Mouse (Mus musculus) brain, embryonic 14.5 days (tissue): ENCODE measurements around the gene Thap11. TPM values are rescaled to one million over a fixed set of nuclear protein-coding genes. Genes with fewer than 3 reads are reported as not detected.
A peak's percentile ranks its signal among the peaks of the same experiment; 100 is the strongest.
"Not testable (repeated sequence)": the region's sequence is repeated elsewhere in the genome, so short reads cannot be mapped to it uniquely, and the experiment has no call there.

ENCODE experiments used
- DNase-seq: peaks from one replicate; pipeline ENCODE4 v3.0.0-alpha.2; 2011; ENCODE audit warnings: low read depth
- CTCF ChIP-seq: fragments of 200-500 bp; IDR thresholded peaks from 2 replicates; pipeline ENCODE4 v1.5.1; 2012; ENCODE audit warnings: inconsistent platforms, mild to moderate bottlenecking, moderate library complexity, borderline replicate concordance; ENCODE audit not compliant: insufficient read depth, insufficient read length; ENCODE audit errors: extremely low read depth
- POLR2A ChIP-seq: fragments of 200-500 bp; IDR thresholded peaks from 2 replicates; pipeline ENCODE4 v1.6.1; 2012; ENCODE audit warnings: mild to moderate bottlenecking, inconsistent platforms, borderline replicate concordance; ENCODE audit not compliant: poor library complexity, insufficient read depth, insufficient read length, severe bottlenecking; ENCODE audit errors: extremely low read depth
- polyA plus RNA-seq: library from polyadenylated mRNA; depleted of rRNA; stranded (reverse); fragments of >200 nt; gene quantifications from 2 replicates; pipeline ENCODE4 v1.2.3, GENCODE M21; 2012

Thap11 gene
- polyA plus RNA-seq, 1 experiment = 61.3 TPM

DNA sequence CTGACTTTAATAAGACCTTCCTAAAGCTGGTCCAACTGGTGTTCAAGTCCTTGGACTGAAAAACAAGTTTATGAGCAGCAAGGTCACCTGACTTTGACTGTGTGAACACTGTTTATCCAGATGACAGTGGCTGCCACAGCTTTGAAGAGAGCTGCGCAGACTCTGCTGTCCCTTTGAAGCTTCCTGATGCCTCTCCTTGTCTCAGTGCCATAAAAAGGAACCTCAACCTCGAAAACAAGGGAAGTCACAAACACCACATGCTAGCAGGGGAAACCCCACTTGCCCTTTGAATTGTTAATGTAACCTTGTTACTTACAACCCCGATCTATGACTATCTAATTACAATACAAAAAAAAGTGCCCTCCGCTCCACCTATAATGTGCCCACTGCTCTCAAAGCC, 29.4 kb upstream of the Thap11 start:
- DNase-seq = no peak
- no peak for TF ChIP-seq POLR2A
- no peak for TF ChIP-seq CTCF

DNA sequence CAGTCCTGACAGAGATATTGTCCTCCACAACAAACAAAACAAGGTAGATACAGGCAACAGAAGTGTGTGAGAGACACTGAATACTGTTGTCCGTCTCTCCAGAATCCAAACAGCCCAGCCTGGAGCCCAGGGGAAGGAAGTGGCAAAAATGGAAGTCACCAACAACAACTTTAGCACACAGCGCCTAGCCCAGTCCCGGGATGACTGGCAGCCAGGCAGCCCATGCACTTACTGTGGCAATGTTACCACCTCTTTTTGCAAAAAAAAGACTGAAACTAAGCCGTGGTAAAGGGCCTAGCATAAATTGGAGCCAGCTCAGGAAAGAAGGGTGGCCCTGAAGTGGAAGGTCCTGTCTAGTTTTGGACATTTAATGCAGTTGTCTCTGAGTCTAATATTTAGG, 28.6 kb upstream of the Thap11 start:
- peak; percentile 5 for DNase-seq
- no peak for TF ChIP-seq POLR2A
- no peak for TF ChIP-seq CTCF

DNA sequence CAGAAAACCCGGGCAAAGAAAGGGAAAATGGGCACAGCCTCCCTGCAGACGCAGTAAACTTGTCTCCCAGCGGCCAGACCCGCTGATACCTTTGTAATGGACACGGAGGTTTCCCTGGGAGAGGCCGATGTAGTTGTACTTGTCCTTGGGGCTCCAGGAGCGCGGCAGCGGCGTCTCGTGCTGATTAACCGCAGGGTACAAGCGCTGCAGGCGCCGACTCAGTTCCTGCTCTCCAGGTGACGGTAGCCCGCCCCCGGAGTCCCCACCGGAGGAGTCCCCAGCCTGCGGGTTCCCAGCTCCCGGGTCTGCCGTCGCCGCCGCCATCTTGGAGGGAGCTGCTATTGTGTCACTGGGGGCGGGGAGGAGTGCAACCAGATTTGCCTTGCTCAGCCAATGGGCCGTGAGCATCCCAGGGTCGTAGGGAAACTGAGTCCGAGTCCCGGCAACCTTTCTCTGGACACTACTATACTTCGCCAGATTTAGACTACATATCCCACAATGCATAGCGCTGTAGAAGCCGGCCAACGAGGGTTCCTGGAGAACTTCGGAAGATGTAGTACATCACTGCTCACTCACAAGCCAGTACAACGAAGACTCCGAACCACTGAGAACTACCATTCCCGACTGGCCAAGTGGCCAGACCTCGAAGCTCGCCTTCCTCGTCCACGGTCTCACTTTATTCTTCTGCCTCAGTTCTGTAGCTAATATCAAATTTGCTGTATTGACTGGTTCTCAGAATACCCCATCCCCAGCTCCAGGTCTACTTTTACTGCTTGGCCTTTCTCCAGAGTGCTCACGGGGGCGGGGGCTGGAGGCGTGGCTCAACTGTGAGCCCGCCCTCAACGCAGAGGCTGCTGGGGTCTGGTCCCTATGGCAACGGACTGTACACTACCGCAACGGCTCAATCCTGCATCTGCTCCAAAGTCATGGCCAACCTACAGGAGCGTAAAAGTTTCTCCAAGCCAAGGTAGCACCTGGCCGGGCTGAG, 27.8 kb upstream of the Thap11 start, which contains the start of the genes Ranbp10 and Tsnaxip1:
Ranbp10 (minus strand) TSS at position 490 of the 988 bp plus-strand sequence.
Tsnaxip1 (plus strand) TSS at position 871 of the 988 bp plus-strand sequence.
- DNase-seq = peak; percentile 100
- peak; percentile 74; the same call in 1 of the 2 replicates for TF ChIP-seq POLR2A
- TF ChIP-seq CTCF = no peak

- DNase-seq = not testable (repeated sequence)
These were observed 21.2 kb upstream of the Thap11 start for GRCm38 (mm10) chr8:105833740-105834139.

GRCm38 (mm10) chr8:105835318-105835717, 19.6 kb upstream of the Thap11 start:
- peak; percentile 14 for DNase-seq
- TF ChIP-seq POLR2A = no peak
- TF ChIP-seq CTCF = peak; percentile 52; the same call in 1 of the 2 replicates

GRCm38 (mm10) chr8:105836991-105837390, 17.9 kb upstream of the Thap11 start:
- no peak for DNase-seq
- TF ChIP-seq POLR2A = no peak
- no peak for TF ChIP-seq CTCF

DNA sequence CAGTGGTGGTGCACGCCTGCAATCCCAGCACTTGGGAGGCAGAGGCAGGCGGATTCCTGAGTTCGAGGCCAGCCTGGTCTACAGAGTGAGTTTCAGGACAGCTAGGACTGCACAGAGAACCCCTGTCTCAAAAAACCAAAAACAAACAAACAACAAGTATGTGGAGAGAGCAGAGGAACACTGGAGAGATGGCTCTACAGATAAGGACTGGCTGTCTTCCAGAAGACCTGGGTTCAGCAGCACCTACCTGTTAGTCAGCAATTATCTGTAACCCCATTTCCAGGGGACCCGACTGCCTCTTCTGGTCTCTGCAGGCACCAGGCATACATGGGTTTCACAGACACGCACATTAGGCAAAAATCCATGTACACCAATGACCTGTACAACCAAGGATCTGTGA, 15.7 kb upstream of the Thap11 start:
- DNase-seq = no peak
- TF ChIP-seq POLR2A (no peak), CTCF (no peak)

- no peak for TF ChIP-seq POLR2A
- no peak for TF ChIP-seq CTCF
- DNase-seq = no peak
These were observed 8.3 kb upstream of the Thap11 start for GRCm38 (mm10) chr8:105846678-105847077.

GRCm38 (mm10) chr8:105850014-105850413, 4.9 kb upstream of the Thap11 start:
- DNase-seq = no peak
- TF ChIP-seq CTCF = no peak
- TF ChIP-seq POLR2A = no peak

DNA sequence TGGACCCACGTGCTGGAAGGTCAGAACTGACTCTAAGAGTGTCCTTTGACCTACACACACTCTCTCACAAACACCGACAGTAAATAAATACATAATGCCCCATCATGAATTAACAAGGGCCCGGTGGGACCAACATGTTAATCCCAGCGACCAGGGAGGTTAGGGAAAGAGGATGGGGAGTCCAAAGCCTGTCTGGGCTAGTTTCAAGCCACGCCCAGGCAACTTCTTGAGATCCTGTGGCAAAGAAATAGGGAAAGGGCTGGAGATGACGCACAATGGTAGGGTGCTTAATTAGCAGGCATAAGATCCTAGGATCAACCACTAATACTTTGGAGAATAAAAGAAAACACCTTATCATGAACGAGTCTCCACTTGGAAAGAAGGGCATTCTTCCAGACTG, 4.3 kb upstream of the Thap11 start:
- TF ChIP-seq CTCF = no peak
- no peak for TF ChIP-seq POLR2A
- no peak for DNase-seq

GRCm38 (mm10) chr8:105851651-105852143, 3.2 kb upstream of the Thap11 start:
- TF ChIP-seq POLR2A (peak; percentile 94; the same call in 1 of the 2 replicates), CTCF (no peak)
- peak; percentile 98 for DNase-seq
